Mouse (Mus musculus) B cell, adult 67 days (primary cell): Measurements from ENCODE around the gene Ccm2. TPM values are rescaled to one million over a fixed set of nuclear protein-coding genes. Genes with fewer than 3 reads are reported as not detected.

Source experiments
- total RNA-seq, 2 experiments: library from RNA; stranded (reverse); gene quantifications; 4 replicates each; pipeline ENCODE4 v1.2.4; 2023

Gene Ccm2
- total RNA-seq: 100 to 1,000 TPM; 310 to 324 TPM

DNA sequence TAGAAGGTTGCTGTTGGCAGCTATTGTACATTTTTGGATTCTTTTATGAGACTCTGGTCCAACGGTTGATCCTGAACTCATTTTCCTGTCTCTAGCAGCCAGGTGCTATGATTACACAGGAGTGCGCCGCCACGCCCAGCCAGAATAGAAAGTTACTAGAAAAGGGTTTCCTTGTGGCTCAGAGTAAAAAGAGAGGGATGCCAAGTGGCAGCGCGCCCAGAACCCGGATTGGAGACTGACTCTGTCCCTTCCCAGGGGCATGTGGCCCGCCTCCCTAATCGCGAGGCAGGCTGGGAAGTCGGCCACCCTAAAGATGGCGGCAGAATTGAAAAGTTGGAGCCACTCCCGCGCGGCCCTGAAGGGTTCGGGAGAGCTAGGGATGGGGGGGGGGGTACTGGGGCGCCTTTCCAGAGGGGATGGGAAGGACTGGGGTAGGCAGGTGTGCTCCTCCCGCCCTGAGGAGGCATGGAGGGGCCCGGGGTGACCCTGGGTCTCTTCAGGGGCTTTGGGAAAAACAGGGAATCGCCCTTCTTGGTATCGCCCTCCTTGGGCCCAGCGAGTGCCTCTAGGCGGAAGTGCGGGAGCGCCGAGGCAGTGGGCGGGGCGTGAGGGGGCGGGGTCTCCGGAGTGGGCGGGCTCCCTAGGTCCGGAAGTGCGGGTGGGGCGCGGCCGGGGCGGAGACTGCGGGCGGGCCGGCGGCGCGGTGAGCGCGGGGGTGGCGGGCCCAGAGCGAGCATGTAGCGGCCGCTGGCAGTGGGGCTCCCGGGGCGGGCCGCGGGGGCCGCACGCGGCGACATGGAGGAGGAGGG is at the start of gene Ccm2:
Gene Ccm2, plus strand, starts transcription at position 683 of the 809 bp plus-strand sequence.

DNA sequence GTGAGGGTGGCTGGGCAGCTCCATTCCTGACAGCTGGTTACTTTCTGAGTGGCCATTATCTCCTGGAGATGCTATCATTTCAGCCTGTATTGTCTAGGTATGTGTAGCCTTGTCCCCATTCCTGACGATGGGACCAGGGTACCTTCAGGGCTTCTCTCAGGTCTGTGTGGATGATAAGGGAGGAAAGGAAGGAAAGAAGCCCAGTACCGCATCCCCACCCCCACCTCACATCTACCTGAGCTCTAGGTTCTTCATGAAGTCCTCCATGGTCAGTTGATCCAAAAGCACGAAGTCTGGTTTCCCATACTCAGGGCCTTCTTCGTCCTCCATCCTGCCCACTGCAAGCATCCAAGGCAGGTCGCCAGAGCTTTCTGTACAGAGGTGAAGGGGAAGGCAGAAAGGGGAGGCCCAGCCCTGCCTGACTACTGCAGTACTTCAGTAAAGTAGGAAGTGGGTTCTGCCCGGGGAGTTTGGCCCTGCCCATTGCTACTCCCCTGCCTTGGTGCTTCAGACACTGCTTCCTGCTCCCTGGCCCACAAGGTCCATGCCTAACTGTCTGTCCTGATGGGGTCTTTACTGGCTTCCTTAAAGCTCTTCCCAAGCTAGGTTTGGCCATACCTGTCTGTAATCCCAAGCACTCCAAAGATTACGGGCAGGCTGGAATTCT is 26.0 kb upstream of the Ccm2 start, which contains the start of gene Myo1g:
Gene Myo1g, minus strand, starts transcription at position 459 of the 667 bp plus-strand sequence.

DNA sequence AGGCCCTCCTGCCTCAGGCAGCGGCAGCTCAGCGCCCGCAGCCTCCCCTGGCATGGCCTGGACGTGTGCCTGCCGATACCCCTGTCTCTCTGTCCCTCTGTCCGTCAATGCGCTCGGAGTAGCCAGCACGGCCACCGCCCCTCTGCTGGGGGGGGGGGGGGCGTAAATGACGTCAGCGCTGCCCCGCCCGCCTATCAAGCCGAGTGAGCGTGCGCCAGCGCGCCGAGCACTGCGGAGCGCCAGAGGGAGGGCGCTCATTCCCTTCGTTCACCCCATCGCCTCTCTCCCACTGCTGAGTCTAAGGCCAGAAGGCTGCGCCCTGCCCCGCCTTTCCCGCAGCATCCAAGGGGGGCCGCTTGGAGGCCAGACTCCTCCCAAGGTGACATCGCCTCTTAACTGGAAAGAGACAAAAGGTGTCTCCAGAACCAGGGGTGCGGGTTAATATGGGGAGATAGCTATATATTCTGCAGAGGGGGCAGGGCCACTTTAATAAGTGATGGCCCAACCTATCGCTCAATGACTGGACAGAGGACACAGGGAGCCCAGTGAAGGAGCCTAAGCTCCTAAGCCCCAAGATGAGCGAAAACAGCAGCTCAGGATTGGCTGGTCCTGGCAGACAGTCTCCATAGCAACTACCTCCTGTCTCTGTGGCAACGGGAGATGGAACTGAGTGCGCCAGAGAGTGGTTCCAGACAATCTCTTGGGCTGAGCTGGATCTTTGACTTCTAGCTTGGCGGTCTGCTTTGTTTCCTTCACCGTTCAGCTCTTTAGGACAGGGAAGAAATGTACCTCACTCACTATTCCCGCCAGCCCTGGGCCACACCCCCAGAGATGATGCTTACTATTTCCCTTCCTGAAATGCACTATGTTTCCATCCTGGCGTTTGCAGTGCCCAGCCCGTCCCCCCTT is 59.1 kb downstream of the Ccm2 start, which contains the start of gene Nacad:
Gene Nacad, minus strand, starts transcription at position 563 of the 909 bp plus-strand sequence.

DNA sequence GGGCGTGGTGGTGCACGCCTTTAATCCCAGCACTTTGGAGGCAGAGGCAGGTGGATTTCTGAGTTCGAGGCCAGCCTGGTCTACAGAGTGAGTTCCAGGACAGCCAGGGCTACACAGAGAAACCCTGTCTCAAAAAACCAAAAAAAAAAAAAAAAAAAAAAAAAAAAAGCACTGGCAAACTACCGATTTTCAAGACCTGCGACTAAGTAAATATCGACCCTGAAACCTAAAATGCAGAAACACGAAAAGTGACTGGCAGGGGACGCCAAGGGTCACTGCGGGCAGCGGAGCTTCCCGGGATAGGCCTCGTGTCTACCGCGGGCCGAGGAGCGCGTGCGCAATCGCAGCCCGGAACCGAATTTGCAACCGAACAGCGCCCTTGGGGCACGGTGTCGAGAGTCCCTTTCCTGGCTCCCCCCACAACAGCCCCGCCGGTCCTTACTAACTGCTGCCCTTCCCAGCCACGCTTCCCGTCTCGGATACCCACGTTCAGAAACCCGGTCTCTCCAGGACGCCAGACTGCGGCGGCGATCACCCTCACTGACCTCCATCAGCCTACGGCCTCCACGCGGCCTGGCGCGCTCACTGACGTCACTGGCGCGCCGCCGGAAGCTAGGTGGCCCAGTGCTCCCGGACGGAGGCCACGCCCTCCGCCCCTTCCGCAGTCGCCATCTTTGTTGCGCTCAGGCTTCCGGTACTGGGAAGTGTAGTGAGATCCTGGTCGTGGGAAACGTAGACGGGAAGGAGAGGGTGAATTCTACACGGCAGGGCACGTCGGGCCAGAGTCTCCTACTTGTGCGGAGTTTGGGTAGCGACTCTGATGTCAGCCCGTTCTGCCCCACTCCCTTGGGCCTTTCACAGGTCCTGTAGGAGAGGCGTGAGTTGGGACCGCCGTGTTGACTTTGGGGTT is 79.0 kb downstream of the Ccm2 start, which contains the start of gene Tbrg4:
Gene Tbrg4, minus strand, starts transcription at position 590 of the 910 bp plus-strand sequence.

DNA sequence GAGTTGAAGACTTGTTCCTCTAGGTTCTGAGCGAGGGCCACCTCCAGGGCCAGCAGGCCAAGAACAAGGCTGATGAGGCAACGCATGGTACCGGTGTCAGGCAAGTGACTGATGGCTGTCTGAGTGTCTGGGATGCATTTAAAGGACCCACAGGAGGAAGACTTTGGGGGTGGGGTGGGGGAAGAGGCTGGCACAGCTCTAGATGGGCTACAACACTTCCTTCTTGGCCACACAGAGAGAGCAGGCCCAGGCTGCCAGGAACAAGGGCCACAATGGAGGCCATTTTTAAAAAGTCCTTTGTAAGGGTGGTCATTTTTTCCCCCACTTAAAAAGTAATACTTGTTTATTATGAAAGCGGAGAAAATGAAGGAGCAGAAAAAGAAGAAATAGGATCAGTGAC is 91.8 kb downstream of the Ccm2 start, which contains the start of gene Wap:
Gene Wap, minus strand, starts transcription at position 101 of the 400 bp plus-strand sequence.

Other genes starting within 250 kb of the Ccm2 start
- 100 to 1,000 TPM; 166 to 195 TPM for gene Zmiz2, start 157.8 kb upstream of the Ccm2 start, total RNA-seq
- 1,000 to 10,000 TPM; 1,054 to 1,069 TPM for gene Ppia, start 131.4 kb upstream of the Ccm2 start, total RNA-seq
- gene H2afv, start 102.4 kb upstream of the Ccm2 start, total RNA-seq: 10 to 100 TPM; 65.0 to 66.6 TPM
- gene Purb, start 71.0 kb upstream of the Ccm2 start, total RNA-seq: 10 to 100 TPM; 82.2 to 85.5 TPM
- 100 to 1,000 TPM; 309 to 327 TPM for gene Myo1g, start 25.9 kb upstream of the Ccm2 start, total RNA-seq
- under 1 TPM; 0.29 to 0.33 TPM for gene Nacad, start 59.2 kb downstream of the Ccm2 start, total RNA-seq
- gene Tbrg4, start 79.2 kb downstream of the Ccm2 start, total RNA-seq: 100 to 1,000 TPM; 153 to 164 TPM
- gene Wap, start 91.8 kb downstream of the Ccm2 start, total RNA-seq: not detected
- gene Ramp3, start 111.6 kb downstream of the Ccm2 start, total RNA-seq: not detected